Mouse (Mus musculus) E14TG2a.4 (cell line): ENCODE measurements at regions not wholly inside any gene's neighbourhood (a gene's known extent, or its start where the extent isn't known, plus 50 kb on each side); places are given as distances from the start of the nearest gene placed in this dataset.

Source experiments
- CTCF ChIP-seq: conservative IDR thresholded peaks from 2 replicates; pipeline ENCODE4 v1.5.1; 2014; ENCODE audit warnings: low read length
- POU5F1 ChIP-seq: IDR thresholded peaks from 2 replicates; pipeline ENCODE4 v1.6.1; 2014; ENCODE audit warnings: low read length, borderline replicate concordance

- TF ChIP-seq CTCF (no peak), POU5F1 (no peak)
Measured at GRCm38 (mm10) chr12:9856128-9856621, 286.3 kb downstream of the Osr1 start.
